Mouse (Mus musculus) myocyte (in vitro differentiated cells): ENCODE results near the gene Shbg. TPM values are rescaled to one million over a fixed set of nuclear protein-coding genes. Genes with fewer than 3 reads are reported as not detected.
"Not testable (repeated sequence)": the region's sequence is repeated elsewhere in the genome, so short reads cannot be mapped to it uniquely, and the experiment has no call there.

Experiments used
- H3K27me3 ChIP-seq: one replicate; pipeline ENCODE4 v1.6.1; 2011; ENCODE audit not compliant: control insufficient read depth, insufficient read depth, insufficient read length
- H3K36me3 ChIP-seq: one replicate; pipeline ENCODE4 v1.6.1; 2011; ENCODE audit not compliant: control insufficient read depth, insufficient read depth
- H3K4me2 ChIP-seq: one replicate; pipeline ENCODE4 v1.6.1; 2011; ENCODE audit warnings: low read depth, control low read depth
- H3K4me3 ChIP-seq: one replicate; pipeline ENCODE4 v1.5.1; 2011; ENCODE audit warnings: mild to moderate bottlenecking, control low read depth, moderate library complexity
- H3K79me2 ChIP-seq: one replicate; pipeline ENCODE4 v1.6.1; 2011; ENCODE audit not compliant: control insufficient read depth, insufficient read depth
- H3ac ChIP-seq: one replicate; pipeline ENCODE4 v1.6.1; 2011; ENCODE audit not compliant: control insufficient read depth, insufficient read length
- CEBPB ChIP-seq: IDR thresholded peaks from 2 replicates; pipeline ENCODE4 v1.6.1; 2011; ENCODE audit warnings: mild to moderate bottlenecking, moderate library complexity; ENCODE audit not compliant: poor library complexity, insufficient read depth, severe bottlenecking
- E2F4 ChIP-seq: IDR thresholded peaks from one replicate; pipeline ENCODE4 v1.6.1; 2011; ENCODE audit warnings: mild to moderate bottlenecking, control low read depth, moderate library complexity; ENCODE audit not compliant: insufficient read depth
- MAX ChIP-seq: IDR thresholded peaks from one replicate; pipeline ENCODE4 v1.6.1; 2011; ENCODE audit warnings: low read depth, mild to moderate bottlenecking, control low read depth
- MYOD1 ChIP-seq, 3 experiments: IDR thresholded peaks; one replicate each; pipeline ENCODE4 v1.6.1; 2011; ENCODE audit warnings: control low read depth in 2 of 3, low read depth in 2 of 3, mild to moderate bottlenecking in 2 of 3, moderate library complexity in 1 of 3; ENCODE audit not compliant: insufficient read length in 2 of 3, control insufficient read depth in 1 of 3
- MYOG ChIP-seq, 3 experiments: IDR thresholded peaks; one replicate each; pipeline ENCODE4 v1.6.1; 2011; ENCODE audit warnings: control low read depth in 2 of 3, low read depth in 2 of 3, mild to moderate bottlenecking in 2 of 3; ENCODE audit not compliant: insufficient read length in 2 of 3, control insufficient read depth in 1 of 3, insufficient read depth in 1 of 3
- POLR2A ChIP-seq: IDR thresholded peaks from one replicate; pipeline ENCODE4 v1.6.1; 2011; ENCODE audit warnings: low read depth, mild to moderate bottlenecking, control low read depth, moderate library complexity; ENCODE audit not compliant: insufficient read length
- POLR2AphosphoS2 ChIP-seq: IDR thresholded peaks from one replicate; pipeline ENCODE4 v1.6.1; 2011; ENCODE audit warnings: low read depth, control low read depth; ENCODE audit not compliant: insufficient read length
- REST ChIP-seq: IDR thresholded peaks from one replicate; pipeline ENCODE4 v1.6.1; 2011; ENCODE audit warnings: mild to moderate bottlenecking, control low read depth, moderate library complexity; ENCODE audit not compliant: insufficient read depth, insufficient read length
- SRF ChIP-seq: IDR thresholded peaks from one replicate; pipeline ENCODE4 v1.6.1; 2011; ENCODE audit warnings: low read depth; ENCODE audit not compliant: control insufficient read depth, insufficient read length
- TCF12 ChIP-seq: IDR thresholded peaks from one replicate; pipeline ENCODE4 v1.6.1; 2011; ENCODE audit warnings: mild to moderate bottlenecking, control low read depth; ENCODE audit not compliant: poor library complexity, insufficient read depth, severe bottlenecking
- TCF3 ChIP-seq: IDR thresholded peaks from one replicate; pipeline ENCODE4 v1.6.1; 2011; ENCODE audit warnings: low read depth, control low read depth; ENCODE audit not compliant: insufficient read length
- USF1 ChIP-seq: IDR thresholded peaks from one replicate; pipeline ENCODE4 v1.6.1; 2011; ENCODE audit warnings: low read depth, mild to moderate bottlenecking, control low read depth, moderate library complexity
- polyA plus RNA-seq: library from polyadenylated mRNA; unstranded; fragments of >200 nt; fragmentation: generic; extraction: Trizol; gene quantifications from one replicate; pipeline ENCODE4 v1.2.1, GENCODE M21; 2012; ENCODE audit warnings: missing spikeins

The Shbg gene
- polyA plus RNA-seq, 1 experiment = 0.05 TPM

DNA sequence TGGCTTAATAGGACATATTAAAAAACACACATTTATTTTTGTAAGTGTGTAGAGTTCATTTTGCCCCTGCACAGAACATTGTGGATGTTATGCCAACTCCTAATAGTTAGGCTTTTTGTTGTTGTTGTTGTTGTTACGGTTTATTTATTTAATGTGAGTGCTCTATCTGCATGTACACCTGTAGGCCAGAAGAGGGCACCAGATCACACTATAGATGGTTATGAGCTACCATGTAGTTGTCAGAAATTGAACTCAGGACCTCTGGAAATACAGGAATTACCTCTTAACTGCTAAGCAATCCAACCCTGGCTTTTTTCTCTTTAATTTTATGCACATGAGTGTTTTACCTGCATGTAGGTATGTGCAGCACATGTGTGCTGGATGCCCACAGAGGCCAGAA, 12.1 kb upstream of the Shbg start:
- Histone ChIP-seq H3K27me3 (no peaks in the 10 kb centered on the region), H3K79me2 (peaks cover 16% of the 10 kb centered on the region)

DNA sequence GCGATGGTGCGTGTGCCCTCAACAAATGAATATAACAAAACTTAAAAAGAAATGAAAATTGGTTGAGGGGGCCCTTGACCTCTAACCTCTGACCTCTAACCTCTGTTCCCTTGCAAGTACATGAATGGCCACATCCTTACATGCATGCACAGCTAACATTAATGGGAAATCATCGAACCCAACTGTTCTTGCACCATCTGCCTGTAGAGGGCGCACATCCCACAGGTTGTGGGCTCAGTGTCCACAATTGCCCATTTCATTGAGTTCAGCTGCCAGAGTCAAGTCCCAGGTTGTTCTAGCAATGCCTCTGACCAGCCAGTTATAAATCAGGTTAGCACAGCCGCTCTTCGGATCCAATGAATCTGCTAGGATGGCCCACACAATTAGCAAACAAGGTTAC, 10.6 kb upstream of the Shbg start:
- Histone ChIP-seq H3K36me3 (no peaks in the 10 kb centered on the region), H3K4me3 (no peak overlapping the region), H3K4me2 (peak overlapping the region; percentile 48), H3ac (no peak overlapping the region), H3K79me2 (peaks cover 1% of the 10 kb centered on the region), H3K27me3 (no peaks in the 10 kb centered on the region)
- TF ChIP-seq SRF (no peak), MYOG (IDR thresholded peaks at IDR 0.05; ENCODE audit: control insufficient read depth in 1 of 3, insufficient read depth in 1 of 3, insufficient read length in 2 of 3, low read depth in 2 of 3) (peak in 1 of 3 experiments; percentile 8), TCF3 (no peak)

More for the DNA sequence above, 12.1 kb upstream of the Shbg start:
- TF ChIP-seq MAX = no peak
- no peak for TF ChIP-seq MYOD1 (IDR thresholded peaks at IDR 0.05; ENCODE audit: control insufficient read depth in 1 of 3, insufficient read length in 2 of 3, low read depth in 2 of 3)
- Histone ChIP-seq H3K36me3 (no peaks in the 10 kb centered on the region), H3K4me3 (no peak overlapping the region), H3K4me2 (no peak overlapping the region), H3ac (no peak overlapping the region)

- not testable (repeated sequence) for H3ac ChIP-seq, H3K4me3 ChIP-seq, H3K79me2 ChIP-seq, H3K27me3 ChIP-seq, H3K4me2 ChIP-seq, H3K36me3 ChIP-seq
Measured at GRCm38 (mm10) chr11:69624339-69624738, 6.6 kb upstream of the Shbg start.

- Histone ChIP-seq H3ac (no peak overlapping the region), H3K36me3 (no peaks in the 10 kb centered on the region), H3K79me2 (no peaks in the 10 kb centered on the region), H3K27me3 (peaks cover under 1% of the 10 kb centered on the region), H3K4me2 (no peak overlapping the region), H3K4me3 (peak overlapping the region; percentile 55)
- TF ChIP-seq TCF3 (no peak), POLR2AphosphoS2 (no peak), USF1 (no peak), SRF (no peak), MAX (no peak)
Measured at GRCm38 (mm10) chr11:69623006-69623405, 5.3 kb upstream of the Shbg start.

GRCm38 (mm10) chr11:69622406-69622805, 4.7 kb upstream of the Shbg start:
- TF ChIP-seq SRF (no peak), MYOD1 (IDR thresholded peaks at IDR 0.05; ENCODE audit: control insufficient read depth in 1 of 3, insufficient read length in 2 of 3, low read depth in 2 of 3) (no peak), POLR2A (no peak), TCF12 (no peak), POLR2AphosphoS2 (no peak), USF1 (no peak), E2F4 (no peak), REST (no peak), TCF3 (no peak), MAX (no peak), CEBPB (no peak), MYOG (IDR thresholded peaks at IDR 0.05; ENCODE audit: control insufficient read depth in 1 of 3, insufficient read depth in 1 of 3, insufficient read length in 2 of 3, low read depth in 2 of 3) (no peak)
- Histone ChIP-seq H3K79me2 (no peaks in the 10 kb centered on the region), H3K4me2 (peak overlapping the region; percentile 91), H3K4me3 (peak overlapping the region; percentile 55), H3K36me3 (no peaks in the 10 kb centered on the region), H3ac (peak overlapping the region; percentile 24), H3K27me3 (peaks cover 7% of the 10 kb centered on the region)

DNA sequence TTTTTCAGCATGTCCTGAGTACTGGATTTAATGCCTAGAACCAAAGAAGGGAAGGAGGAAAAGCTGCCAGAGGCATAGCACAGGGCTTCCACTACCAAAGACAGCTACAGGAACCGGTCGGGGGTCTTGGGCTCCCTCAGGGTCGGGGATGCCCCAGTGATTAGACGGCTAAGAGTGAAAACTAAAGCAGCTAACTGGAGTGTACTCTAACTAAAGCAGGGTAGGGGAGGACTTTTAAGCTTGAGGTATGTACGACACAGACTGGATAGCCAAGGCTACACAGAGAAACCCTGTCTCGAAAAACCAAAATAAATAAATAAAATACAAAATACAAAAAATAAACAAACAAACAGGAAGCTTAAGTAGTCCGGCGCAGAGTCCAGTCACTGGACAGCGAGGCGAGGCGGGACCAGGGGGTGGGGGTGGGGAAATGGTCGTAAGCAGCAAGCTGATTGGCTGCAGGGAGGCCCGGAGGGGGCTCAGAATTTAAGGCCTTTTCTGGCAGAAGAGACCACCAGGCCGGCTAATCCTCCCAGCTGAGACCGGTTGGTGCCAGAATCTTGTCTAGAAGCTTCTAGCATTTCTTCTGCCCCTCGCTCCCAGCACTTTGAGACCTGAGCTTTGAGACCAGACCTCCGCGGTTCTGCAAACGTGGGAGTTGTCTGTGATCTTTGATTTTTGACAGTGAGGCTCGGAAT, 4.0 kb upstream of the Shbg start, which contains the start of gene Sat2:
Sat2 (plus strand) TSS at position 454 of the 698 bp plus-strand sequence.
- H3K36me3 ChIP-seq = no peaks in the 10 kb centered on the region
- H3K79me2 ChIP-seq = no peaks in the 10 kb centered on the region
- H3K27me3 ChIP-seq = peaks cover 7% of the 10 kb centered on the region
- TF ChIP-seq POLR2A = peak; percentile 31
- no peak for TF ChIP-seq USF1
- TF ChIP-seq MYOD1 (IDR thresholded peaks at IDR 0.05; ENCODE audit: control insufficient read depth in 1 of 3, insufficient read length in 2 of 3, low read depth in 2 of 3) = no peak
- no peak for TF ChIP-seq MYOG (IDR thresholded peaks at IDR 0.05; ENCODE audit: control insufficient read depth in 1 of 3, insufficient read depth in 1 of 3, insufficient read length in 2 of 3, low read depth in 2 of 3)
- H3K4me2 ChIP-seq = peak within 1 kb of the TSS; percentile 91
- peak within 1 kb of the TSS; percentile 24 for H3ac ChIP-seq
- peak within 1 kb of the TSS; percentile 55 for H3K4me3 ChIP-seq
